Mouse (Mus musculus): ENCODE measurements around the gene Lrp2.

Lrp2 gene

GRCm38 (mm10) chr2:69585886-69586398 is at the start of gene Lrp2:
Lrp2 (minus strand) TSS chr2:69586065.
- DNase-seq = no peak

- DNase-seq = no peak
Observed at GRCm38 (mm10) chr2:69635064-69635701, 49.3 kb upstream of the Lrp2 start.

GRCm38 (mm10) chr2:69631449-69631848 is 45.6 kb upstream of the Lrp2 start:
- DNase-seq = no peak

- DNase-seq = no peak
Observed at GRCm38 (mm10) chr2:69630792-69631191, 44.9 kb upstream of the Lrp2 start.

GRCm38 (mm10) chr2:69629914-69630313 is 44.0 kb upstream of the Lrp2 start:
- DNase-seq = no peak

GRCm38 (mm10) chr2:69629215-69629614 is 43.4 kb upstream of the Lrp2 start:
- DNase-seq = no peak

GRCm38 (mm10) chr2:69619286-69619685 is 33.4 kb upstream of the Lrp2 start:
- no peak for DNase-seq

GRCm38 (mm10) chr2:69618336-69618735 is 32.5 kb upstream of the Lrp2 start:
- DNase-seq = no peak

- no peak for DNase-seq
Observed at GRCm38 (mm10) chr2:69613237-69613636, 27.4 kb upstream of the Lrp2 start.

GRCm38 (mm10) chr2:69612716-69613115 is 26.9 kb upstream of the Lrp2 start:
- no peak for DNase-seq

GRCm38 (mm10) chr2:69612237-69612636 is 26.4 kb upstream of the Lrp2 start:
- no peak for DNase-seq

- DNase-seq = no peak
Observed at GRCm38 (mm10) chr2:69606621-69607020, 20.8 kb upstream of the Lrp2 start.

- no peak for DNase-seq
Observed at GRCm38 (mm10) chr2:69603726-69604393, 18.0 kb upstream of the Lrp2 start.

- no peak for DNase-seq
Observed at GRCm38 (mm10) chr2:69593168-69593567, 7.3 kb upstream of the Lrp2 start.

- no peak for DNase-seq
Observed at GRCm38 (mm10) chr2:69592536-69592935, 6.7 kb upstream of the Lrp2 start.

- no peak for DNase-seq
Observed at GRCm38 (mm10) chr2:69591966-69592505, 6.2 kb upstream of the Lrp2 start.

- no peak for DNase-seq
Observed at GRCm38 (mm10) chr2:69590548-69590947, 4.7 kb upstream of the Lrp2 start.

GRCm38 (mm10) chr2:69587896-69588295 is 2.0 kb upstream of the Lrp2 start:
- DNase-seq = no peak

- no peak for DNase-seq
Observed at GRCm38 (mm10) chr2:69586821-69587728, 1.2 kb upstream of the Lrp2 start.

- no peak for DNase-seq
Observed at GRCm38 (mm10) chr2:69585191-69585885, 527 bp downstream of the Lrp2 start.

- DNase-seq = no peak
Observed at GRCm38 (mm10) chr2:69584117-69584933, 1.5 kb downstream of the Lrp2 start.

- no peak for DNase-seq
Observed at GRCm38 (mm10) chr2:69582861-69583260, 3.0 kb downstream of the Lrp2 start.
